Mouse (Mus musculus) kidney, embryonic 14.5 days (tissue): ENCODE data around the gene Agps. TPM values are rescaled to one million over a fixed set of nuclear protein-coding genes. Genes with fewer than 3 reads are reported as not detected.

Experiments used
- ATAC-seq: fragments of 200-750 bp; cut with Nextera tagmentation; 2 replicates; pipeline ENCODE4 v1.8.0; 2017; ENCODE audit warnings: moderate number of reproducible peaks, mild to moderate bottlenecking, moderate TSS enrichment, moderate library complexity; ENCODE audit not compliant: low FRiP score, low TSS enrichment
- H3K27ac ChIP-seq: fragments of 300-500 bp; sonication (generic); 2 replicates; pipeline ENCODE4 v1.5.1; 2014; ENCODE audit warnings: low read depth, mild to moderate bottlenecking, low read length, moderate library complexity, mixed read lengths
- H3K27me3 ChIP-seq: fragments of 300-500 bp; sonication (generic); 2 replicates; pipeline ENCODE4 v1.6.1; 2014; ENCODE audit warnings: mild to moderate bottlenecking, low read length; ENCODE audit not compliant: control insufficient read depth, insufficient read depth
- H3K36me3 ChIP-seq: fragments of 300-500 bp; sonication (generic); 2 replicates; pipeline ENCODE4 v1.6.1; 2014; ENCODE audit warnings: low read length, mixed read lengths; ENCODE audit not compliant: control insufficient read depth, insufficient read depth
- H3K4me1 ChIP-seq: fragments of 300-500 bp; sonication (generic); 2 replicates; pipeline ENCODE4 v1.6.1; 2014; ENCODE audit warnings: low read length, mixed read lengths; ENCODE audit not compliant: control insufficient read depth, insufficient read depth
- H3K4me2 ChIP-seq: fragments of 300-500 bp; sonication (generic); replicated peaks from 2 replicates; pipeline ENCODE4 v1.6.1; 2014; ENCODE audit warnings: low read depth, mild to moderate bottlenecking, low read length
- H3K4me3 ChIP-seq: fragments of 300-500 bp; sonication (generic); 2 replicates; pipeline ENCODE4 v1.5.1; 2014; ENCODE audit warnings: mild to moderate bottlenecking, low read length
- H3K9ac ChIP-seq: fragments of 300-500 bp; sonication (generic); 2 replicates; pipeline ENCODE4 v1.6.1; 2014; ENCODE audit warnings: low read depth, mild to moderate bottlenecking, low read length, moderate library complexity
- H3K9me3 ChIP-seq: fragments of 300-500 bp; sonication (generic); 2 replicates; pipeline ENCODE4 v1.6.1; 2016; ENCODE audit warnings: low read length; ENCODE audit not compliant: control insufficient read depth
- WGBS: fragments of 180-500 bp; shearing (Covaris S2); extraction: QIAGEN DNeasy Blood & Tissue Kit; methylation state at CpG from one replicate; pipeline ENCODE4 v1.1.7; 2014; 5-methylcytosine and 5-hydroxymethylcytosine counted together
- polyA plus RNA-seq: library from polyadenylated mRNA; unstranded; fragments of >200 nt; fragmentation: Nextera tagmentation; extraction: Ambion mirVana; gene quantifications from 2 replicates; pipeline ENCODE4 v1.2.1, GENCODE M21; 2014

Agps gene
- polyA plus RNA-seq, 1 experiment from 2014 or later = 51.3 TPM

DNA sequence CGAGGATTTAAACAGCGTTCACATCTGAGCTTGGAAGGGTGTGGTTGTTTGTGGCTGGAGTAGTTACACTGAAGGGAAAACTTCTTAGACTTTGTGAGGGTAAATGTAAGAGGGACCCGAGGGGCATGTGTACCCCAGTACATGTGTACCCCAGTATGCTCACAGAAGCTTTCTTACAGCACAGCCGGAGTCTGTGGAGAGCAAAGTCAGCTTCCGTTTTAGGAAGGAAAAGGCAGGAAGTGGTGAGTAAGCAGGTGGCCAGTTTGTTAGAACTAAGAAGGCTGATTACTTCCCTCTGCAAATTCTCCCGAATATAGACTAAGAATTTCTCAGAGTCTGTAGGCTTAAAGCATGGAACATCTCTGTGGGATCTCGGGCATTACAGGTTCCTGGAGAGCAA, 8.2 kb upstream of the Agps start:
- Histone ChIP-seq H3K36me3 (no peaks in the 10 kb centered on the region), H3K4me3 (no peak overlapping the region), H3K4me1 (peaks cover 15% of the 10 kb centered on the region; the same call in 1 of the 2 replicates), H3K4me2 (no peak overlapping the region), H3K9me3 (no peaks in the 10 kb centered on the region), H3K9ac (no peak overlapping the region), H3K27ac (no peak overlapping the region), H3K27me3 (no peaks in the 10 kb centered on the region)
- no peak for ATAC-seq
- 66% methylated on average over 7 of the region's 7 CpGs for WGBS

DNA sequence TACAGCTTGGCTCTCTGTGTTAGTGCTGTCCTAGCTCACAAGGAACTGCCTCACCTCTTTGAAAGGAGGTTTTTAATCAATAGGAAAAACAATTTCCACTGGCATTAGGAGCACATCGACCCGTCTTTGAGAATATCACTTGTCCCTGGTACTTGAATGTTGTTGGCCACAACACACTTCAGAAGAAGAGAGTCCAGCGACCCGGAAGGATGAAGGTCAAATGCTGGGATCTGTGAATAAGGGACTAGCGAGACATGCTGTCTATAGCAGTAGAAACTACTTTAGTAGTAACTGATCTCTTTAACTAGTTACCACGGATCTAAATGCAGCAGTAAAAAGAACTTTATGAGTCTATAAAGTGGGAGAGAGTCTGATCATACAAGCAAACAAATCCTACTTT, 7.8 kb upstream of the Agps start:
- Histone ChIP-seq H3K4me1 (peaks cover 15% of the 10 kb centered on the region; the same call in 1 of the 2 replicates), H3K27me3 (no peaks in the 10 kb centered on the region), H3K27ac (no peak overlapping the region), H3K4me3 (no peak overlapping the region), H3K9ac (no peak overlapping the region), H3K36me3 (no peaks in the 10 kb centered on the region), H3K4me2 (no peak overlapping the region), H3K9me3 (no peaks in the 10 kb centered on the region)
- no peak for ATAC-seq
- WGBS = 34% methylated on average over 6 of the region's 6 CpGs

DNA sequence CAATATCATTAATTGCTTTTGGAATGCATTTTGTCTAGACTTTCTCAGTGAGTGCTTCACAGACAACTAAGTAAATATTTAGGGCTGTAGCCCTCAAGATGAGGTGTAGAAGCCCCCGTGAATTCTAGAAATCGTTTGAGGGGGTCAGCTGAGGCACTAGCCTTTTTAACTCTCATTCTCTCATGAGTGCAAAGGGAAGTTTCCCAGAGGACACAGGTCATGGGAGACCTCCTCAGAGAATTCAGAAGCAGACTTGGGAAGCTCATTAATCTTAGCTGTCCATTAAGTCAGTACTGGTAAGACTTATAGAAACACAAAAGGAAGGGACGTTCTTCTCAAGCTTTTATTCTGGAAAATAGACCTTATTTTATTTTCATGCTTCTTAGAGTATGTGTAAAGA, 7.1 kb upstream of the Agps start:
- Histone ChIP-seq H3K27me3 (no peaks in the 10 kb centered on the region), H3K36me3 (no peaks in the 10 kb centered on the region), H3K9ac (no peak overlapping the region), H3K9me3 (no peaks in the 10 kb centered on the region), H3K4me1 (peaks cover 15% of the 10 kb centered on the region; the same call in 1 of the 2 replicates), H3K4me2 (no peak overlapping the region), H3K27ac (no peak overlapping the region), H3K4me3 (no peak overlapping the region)
- 7% methylated on average over 3 of the region's 3 CpGs for WGBS
- ATAC-seq = 0 out of 2 replicates have a peak, but pooled peaks have one; percentile 41

DNA sequence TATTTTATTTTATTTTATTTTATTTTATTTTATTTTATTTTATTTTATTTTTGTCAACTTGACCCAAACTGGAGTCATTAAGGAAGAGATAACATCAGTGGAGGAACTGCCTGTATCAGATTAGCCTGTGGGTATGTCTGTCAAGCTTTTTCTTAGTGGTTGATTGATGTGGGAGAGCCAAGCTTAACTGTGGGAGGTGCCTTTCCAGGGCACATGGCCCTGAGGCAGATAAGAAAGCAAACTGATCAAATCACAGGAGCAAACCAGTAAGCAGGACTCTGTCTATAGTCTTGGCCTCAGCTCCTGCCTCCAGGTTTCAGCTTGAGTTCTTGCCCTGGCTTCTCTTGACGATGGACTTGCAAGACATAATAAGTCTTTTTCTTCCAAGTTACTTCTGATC, 6.4 kb upstream of the Agps start:
- H3K27ac ChIP-seq = no peak overlapping the region
- ATAC-seq = peak; percentile 67; the same call in 1 of the 2 replicates
- no peak overlapping the region for H3K9ac ChIP-seq
- H3K4me1 ChIP-seq = peaks cover 15% of the 10 kb centered on the region; the same call in 1 of the 2 replicates
- H3K9me3 ChIP-seq = no peaks in the 10 kb centered on the region
- H3K4me2 ChIP-seq = no peak overlapping the region
- 29% methylated on average over 1 of the region's 1 CpGs for WGBS
- no peak overlapping the region for H3K4me3 ChIP-seq
- no peaks in the 10 kb centered on the region for H3K36me3 ChIP-seq
- no peaks in the 10 kb centered on the region for H3K27me3 ChIP-seq

DNA sequence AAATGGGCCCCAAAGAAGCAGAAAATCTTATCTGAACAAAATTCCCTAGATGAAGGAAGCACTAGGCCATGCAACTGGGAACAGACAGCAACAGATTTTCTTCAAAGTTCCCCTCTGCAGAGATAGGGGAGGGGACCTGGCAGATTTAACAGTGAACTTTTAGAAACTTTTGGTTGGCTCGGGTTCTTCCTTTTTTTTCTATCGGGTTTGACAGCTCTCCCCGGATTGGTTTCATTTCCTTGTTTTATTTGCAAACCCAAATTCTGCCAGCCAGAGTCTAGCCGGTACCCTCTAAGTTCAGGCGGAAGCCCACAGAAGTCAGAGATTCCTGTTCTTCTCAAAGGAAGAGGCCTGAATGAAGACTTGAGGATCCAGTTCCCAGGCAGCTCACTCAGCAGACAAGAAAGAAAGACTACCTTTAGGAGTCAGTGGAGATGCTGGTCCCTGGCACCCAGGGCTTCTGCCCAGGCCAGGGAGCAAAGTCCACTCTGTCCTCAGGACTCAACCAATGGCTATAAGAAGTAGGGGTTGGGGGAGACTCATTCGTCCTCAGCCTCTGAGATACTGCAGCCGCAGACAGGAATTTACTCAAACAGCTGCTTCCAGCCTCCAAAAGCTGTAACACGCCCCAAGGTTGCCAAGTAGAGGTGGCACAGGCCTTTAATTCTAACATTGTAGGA, 2.9 kb upstream of the Agps start:
- WGBS = 80% methylated on average over 8 of the region's 8 CpGs

DNA sequence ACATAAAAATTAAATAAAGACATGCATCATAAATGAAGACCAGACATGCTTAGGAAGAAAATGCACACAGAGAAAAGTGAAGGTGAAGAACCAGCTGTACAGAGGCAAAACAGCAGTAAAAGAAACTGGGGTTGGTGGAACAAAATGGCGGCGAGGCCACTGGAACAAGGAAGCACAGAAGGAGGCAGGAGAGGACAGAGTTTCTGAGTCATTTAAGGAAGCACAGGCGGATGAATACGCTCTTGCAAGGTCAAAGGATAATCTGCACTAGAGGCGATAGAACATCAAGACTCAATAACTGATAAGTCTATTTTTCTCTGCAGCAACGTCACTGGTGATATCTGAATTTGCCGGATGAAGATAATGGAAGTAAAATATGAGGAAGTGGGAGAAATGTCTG, 1.7 kb upstream of the Agps start:
- Histone ChIP-seq H3K4me3 (no peak overlapping the region), H3K9me3 (no peaks in the 10 kb centered on the region), H3K27me3 (no peaks in the 10 kb centered on the region), H3K9ac (no peak overlapping the region), H3K36me3 (no peaks in the 10 kb centered on the region), H3K4me1 (peaks cover 20% of the 10 kb centered on the region; the same call in 1 of the 2 replicates), H3K4me2 (no peak overlapping the region), H3K27ac (no peak overlapping the region)
- no peak for ATAC-seq
- WGBS = 93% methylated on average over 7 of the region's 7 CpGs

More for the DNA sequence above, 2.9 kb upstream of the Agps start:
- no peak overlapping the region for H3K9ac ChIP-seq
- peaks cover 22% of the 10 kb centered on the region for H3K4me1 ChIP-seq
- no peak overlapping the region for H3K4me3 ChIP-seq
- H3K4me2 ChIP-seq = no peak overlapping the region
- ATAC-seq = no peak
- H3K36me3 ChIP-seq = no peaks in the 10 kb centered on the region
- H3K27ac ChIP-seq = no peak overlapping the region
- H3K9me3 ChIP-seq = no peaks in the 10 kb centered on the region
- H3K27me3 ChIP-seq = no peaks in the 10 kb centered on the region

DNA sequence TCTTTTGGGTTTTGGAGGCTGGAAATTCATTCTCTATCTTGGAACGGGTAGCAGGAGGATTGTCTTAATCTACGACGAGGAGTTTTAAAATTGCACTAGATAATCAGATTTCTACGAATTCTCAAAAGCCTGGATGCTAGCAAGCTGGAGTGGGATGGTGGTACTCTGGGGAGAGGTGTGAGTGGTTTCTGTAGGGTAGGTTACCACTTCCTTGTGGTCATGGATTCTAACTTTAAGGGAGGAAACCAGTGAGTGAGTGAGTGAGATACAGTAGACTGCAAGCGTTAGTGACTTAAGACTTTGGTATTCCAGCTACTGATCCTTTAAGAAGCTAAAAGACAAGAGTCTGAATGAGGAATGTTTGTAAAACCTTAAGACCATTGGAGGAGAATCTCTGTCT, 804 bp downstream of the Agps start:
- Histone ChIP-seq H3K9me3 (no peaks in the 10 kb centered on the region), H3K9ac (peak overlapping the region; percentile 91), H3K27ac (no peak overlapping the region; the same call in 1 of the 2 replicates), H3K4me3 (peak overlapping the region; percentile 90), H3K4me2 (peak overlapping the region; percentile 70), H3K36me3 (no peaks in the 10 kb centered on the region), H3K27me3 (no peaks in the 10 kb centered on the region), H3K4me1 (peaks cover 23% of the 10 kb centered on the region; the same call in 1 of the 2 replicates)
- 0% methylated on average over 5 of the region's 5 CpGs for WGBS
- no peak for ATAC-seq

DNA sequence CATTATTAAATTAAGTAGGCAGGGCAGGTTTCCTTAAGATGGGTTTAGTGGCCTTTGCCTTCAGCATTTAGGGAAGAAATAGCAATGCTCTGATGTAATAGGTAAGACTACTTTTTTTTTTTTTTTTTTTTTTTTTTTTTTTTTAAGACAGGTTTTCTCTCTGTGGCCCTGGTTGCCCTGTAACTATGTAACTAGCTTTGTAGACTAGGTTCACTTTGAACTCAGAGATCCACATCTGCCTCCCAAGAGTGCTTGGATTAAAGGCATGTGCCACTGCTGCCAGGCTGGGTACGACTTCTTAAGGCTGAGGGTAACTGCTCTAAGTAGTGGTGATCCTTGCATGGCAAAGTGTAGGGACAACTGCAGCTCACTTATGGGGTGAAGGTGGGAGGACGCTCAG, 2.5 kb downstream of the Agps start:
- Histone ChIP-seq H3K9ac (no peak overlapping the region), H3K4me3 (no peak overlapping the region), H3K9me3 (no peaks in the 10 kb centered on the region), H3K4me1 (peaks cover 23% of the 10 kb centered on the region; the same call in 1 of the 2 replicates), H3K4me2 (peak overlapping the region; percentile 70; the same call in 1 of the 2 replicates), H3K36me3 (no peaks in the 10 kb centered on the region), H3K27me3 (no peaks in the 10 kb centered on the region), H3K27ac (no peak overlapping the region)
- no peak for ATAC-seq
- WGBS = 78% methylated on average over 2 of the region's 2 CpGs

DNA sequence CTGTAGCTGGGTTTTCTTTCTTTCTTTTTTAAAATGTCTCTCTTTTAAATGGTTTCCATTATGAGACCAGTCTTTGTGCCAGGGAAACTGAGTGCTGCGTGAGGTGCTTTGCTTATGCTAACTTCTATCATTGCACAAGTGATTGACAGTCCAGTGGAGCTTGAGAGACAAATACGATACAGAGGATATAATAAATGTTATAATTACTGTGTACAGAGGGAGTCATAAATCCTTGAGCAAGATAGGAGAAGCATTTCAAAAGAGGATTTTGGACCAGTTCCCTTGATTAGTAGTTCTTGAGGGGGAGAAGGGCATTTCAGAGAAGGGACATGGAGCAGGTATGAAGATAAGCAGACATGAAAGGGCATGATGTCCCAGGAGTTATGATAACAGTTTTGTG, 10.3 kb downstream of the Agps start:
- Histone ChIP-seq H3K9ac (no peak overlapping the region), H3K4me1 (no peaks in the 10 kb centered on the region), H3K36me3 (no peaks in the 10 kb centered on the region), H3K27ac (no peak overlapping the region), H3K9me3 (no peaks in the 10 kb centered on the region), H3K4me3 (no peak overlapping the region), H3K27me3 (no peaks in the 10 kb centered on the region), H3K4me2 (no peak overlapping the region)
- 80% methylated on average over 2 of the region's 2 CpGs for WGBS
- ATAC-seq = no peak
